Mouse (Mus musculus) T-helper 1 cell (primary cell): ENCODE results near the gene Nynrin.

Experiments
- in situ Hi-C: fragments of 300-600 bp; cut with MboI, MseI; formaldehyde crosslinking; loops from one replicate; pipeline ENCODE4 v1.15.1; 2025; ENCODE audit warnings: high pct_unique_total_duplicates

The Nynrin gene

GRCm38 (mm10) chr14:55838740-55839139 is 15.1 kb upstream of the Nynrin start:
- in situ Hi-C loops = no loop called here

GRCm38 (mm10) chr14:55840853-55841366 is 12.9 kb upstream of the Nynrin start:
- in situ Hi-C loops = no loop called here

- in situ Hi-C loops = no loop called here
Observed at GRCm38 (mm10) chr14:55842794-55843193, 11.0 kb upstream of the Nynrin start.

GRCm38 (mm10) chr14:55845506-55846294 is 8.1 kb upstream of the Nynrin start:
- in situ Hi-C loops = no loop called here

- in situ Hi-C loops = no loop called here
Observed at GRCm38 (mm10) chr14:55850885-55851284, 2.9 kb upstream of the Nynrin start.

GRCm38 (mm10) chr14:55852646-55853551 is 911 bp upstream of the Nynrin start:
- in situ Hi-C loops = no loop called here

GRCm38 (mm10) chr14:55854406-55855100 is 743 bp downstream of the Nynrin start:
- in situ Hi-C loops = no loop called here

GRCm38 (mm10) chr14:55855101-55855561 is 1.3 kb downstream of the Nynrin start:
- in situ Hi-C loops = no loop called here

GRCm38 (mm10) chr14:55857588-55857987 is 3.8 kb downstream of the Nynrin start:
- in situ Hi-C loops = no loop called here

GRCm38 (mm10) chr14:55862186-55862585 is 8.4 kb downstream of the Nynrin start:
- in situ Hi-C loops = loop anchor here (5.0 kb wide), 1 partner anchor 75 kb away; the partner anchor contains the start of gene Ripk3

- in situ Hi-C loops = loop anchor here (5.0 kb wide), 1 partner anchor 76 kb away; the partner anchor contains the start of gene Ripk3
Observed at GRCm38 (mm10) chr14:55862970-55863369, 9.2 kb downstream of the Nynrin start.

- in situ Hi-C loops = loop anchor here (5.0 kb wide), 1 partner anchor 76 kb away; the partner anchor contains the start of gene Ripk3
Observed at GRCm38 (mm10) chr14:55863773-55864172, 10.0 kb downstream of the Nynrin start.

GRCm38 (mm10) chr14:55866962-55867361 is 13.2 kb downstream of the Nynrin start:
- in situ Hi-C loops = no loop called here

GRCm38 (mm10) chr14:55868230-55869026 is 14.6 kb downstream of the Nynrin start:
- in situ Hi-C loops = no loop called here

- in situ Hi-C loops = no loop called here
Observed at GRCm38 (mm10) chr14:55869538-55869937, 15.7 kb downstream of the Nynrin start.

- in situ Hi-C loops = loop anchor here (5.0 kb wide), 1 partner anchor 50 kb away; no protein-coding TSS in a partner anchor
Observed at GRCm38 (mm10) chr14:55872039-55872438, 18.2 kb downstream of the Nynrin start.

- in situ Hi-C loops = loop anchor here (5.0 kb wide), 1 partner anchor 50 kb away; no protein-coding TSS in a partner anchor
Observed at GRCm38 (mm10) chr14:55872551-55872950, 18.7 kb downstream of the Nynrin start.

GRCm38 (mm10) chr14:55873242-55873713 is 19.5 kb downstream of the Nynrin start:
- in situ Hi-C loops = loop anchor here (5.0 kb wide), 1 partner anchor 49 kb away; no protein-coding TSS in a partner anchor

- in situ Hi-C loops = loop anchor here (5.0 kb wide), 1 partner anchor 48 kb away; no protein-coding TSS in a partner anchor
Observed at GRCm38 (mm10) chr14:55873714-55874683, 20.2 kb downstream of the Nynrin start.
